Mouse (Mus musculus) forebrain, embryonic 14.5 days (tissue): ENCODE data around the gene Pole3. TPM values are rescaled to one million over a fixed set of nuclear protein-coding genes. Genes with fewer than 3 reads are reported as not detected.
A peak's percentile ranks its signal among the peaks of the same experiment; 100 is the strongest.

Experiments
- ATAC-seq: fragments of 200-750 bp; cut with Nextera tagmentation; 2 replicates; pipeline ENCODE4 v1.8.0; 2017; ENCODE audit warnings: mild to moderate bottlenecking, moderate library complexity
- DNase-seq: peaks from one replicate; pipeline ENCODE4 v3.0.0-alpha.2; 2015; ENCODE audit warnings: low spot score
- H3K27ac ChIP-seq: fragments of 300-500 bp; sonication (generic); 2 replicates; pipeline ENCODE4 v1.5.1; 2014; ENCODE audit warnings: low read depth, mild to moderate bottlenecking, control low read depth, low read length, moderate library complexity
- H3K27me3 ChIP-seq: fragments of 300-500 bp; sonication (generic); replicated peaks from 2 replicates; pipeline ENCODE4 v1.6.1; 2014; ENCODE audit warnings: low read length, control low read depth, mixed read lengths; ENCODE audit not compliant: control insufficient read depth, insufficient read depth
- H3K36me3 ChIP-seq: fragments of 300-500 bp; sonication (generic); 2 replicates; pipeline ENCODE4 v1.6.1; 2014; ENCODE audit warnings: low read length, control low read depth; ENCODE audit not compliant: control insufficient read depth, insufficient read depth
- H3K4me1 ChIP-seq: fragments of 300-500 bp; sonication (generic); 2 replicates; pipeline ENCODE4 v1.6.1; 2014; ENCODE audit warnings: antibody characterized with exemption, low read length, control low read depth; ENCODE audit not compliant: control insufficient read depth, insufficient read depth
- H3K4me2 ChIP-seq: fragments of 300-500 bp; sonication (generic); 2 replicates; pipeline ENCODE4 v1.6.1; 2014; ENCODE audit warnings: mild to moderate bottlenecking, control low read depth, low read length
- H3K4me3 ChIP-seq: fragments of 300-500 bp; sonication (generic); 2 replicates; pipeline ENCODE4 v1.5.1; 2014; ENCODE audit warnings: low read depth, low read length, control low read depth
- H3K9ac ChIP-seq: fragments of 300-500 bp; sonication (generic); 2 replicates; pipeline ENCODE4 v1.6.1; 2014; ENCODE audit warnings: mild to moderate bottlenecking, low read length, control low read depth, moderate library complexity
- H3K9me3 ChIP-seq: fragments of 300-500 bp; sonication (generic); replicated peaks from 2 replicates; pipeline ENCODE4 v1.6.1; 2016; ENCODE audit warnings: low read length, control low read depth, mixed read lengths; ENCODE audit not compliant: control insufficient read depth
- WGBS: fragments of 180-500 bp; shearing (Covaris S2); extraction: QIAGEN DNeasy Blood & Tissue Kit; methylation state at CpG from one replicate; pipeline ENCODE4 v1.1.7; 2014; 5-methylcytosine and 5-hydroxymethylcytosine counted together
- polyA plus RNA-seq: library from polyadenylated mRNA; unstranded; fragments of >200 nt; fragmentation: Nextera tagmentation; extraction: Ambion mirVana; gene quantifications from 2 replicates; pipeline ENCODE4 v1.2.1, GENCODE M21; 2014

The Pole3 gene
- polyA plus RNA-seq, 1 experiment from 2014 or later: 80.3 TPM

DNA sequence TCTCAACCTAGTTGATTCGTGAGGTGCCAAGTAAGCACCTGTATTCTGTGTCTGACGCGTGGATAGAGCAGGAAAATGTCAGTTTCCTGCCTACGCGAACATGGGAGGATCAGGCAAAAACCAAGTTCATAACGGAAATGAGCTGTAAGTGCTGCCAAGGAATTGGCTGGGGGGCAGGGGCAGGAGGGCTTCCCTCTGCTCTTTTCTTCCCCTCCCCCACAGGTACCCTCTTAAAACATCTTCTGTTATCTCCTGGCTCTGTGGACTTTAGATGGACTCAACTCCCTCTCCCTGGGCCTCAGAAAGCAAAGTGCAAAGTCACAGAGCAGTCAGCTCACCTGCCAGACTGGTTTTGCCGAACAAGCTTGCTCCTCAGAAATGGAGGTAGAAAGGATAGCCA, 21.9 kb downstream of the Pole3 start:
- DNase-seq (no peak), ATAC-seq (no peak)
- no peak overlapping the region for H3K9ac ChIP-seq
- H3K4me2 ChIP-seq: no peak overlapping the region
- 0 out of 2 replicates have a peak, but pooled peaks cover 3% of the 10 kb centered on the region for H3K4me1 ChIP-seq
- H3K27ac ChIP-seq: no peak overlapping the region
- no peak overlapping the region for H3K4me3 ChIP-seq
- no peaks in the 10 kb centered on the region for H3K9me3 ChIP-seq
- H3K36me3 ChIP-seq: peaks cover 15% of the 10 kb centered on the region; the same call in 1 of the 2 replicates
- no peaks in the 10 kb centered on the region for H3K27me3 ChIP-seq
- WGBS: 84% methylated on average over 7 of the region's 7 CpGs

DNA sequence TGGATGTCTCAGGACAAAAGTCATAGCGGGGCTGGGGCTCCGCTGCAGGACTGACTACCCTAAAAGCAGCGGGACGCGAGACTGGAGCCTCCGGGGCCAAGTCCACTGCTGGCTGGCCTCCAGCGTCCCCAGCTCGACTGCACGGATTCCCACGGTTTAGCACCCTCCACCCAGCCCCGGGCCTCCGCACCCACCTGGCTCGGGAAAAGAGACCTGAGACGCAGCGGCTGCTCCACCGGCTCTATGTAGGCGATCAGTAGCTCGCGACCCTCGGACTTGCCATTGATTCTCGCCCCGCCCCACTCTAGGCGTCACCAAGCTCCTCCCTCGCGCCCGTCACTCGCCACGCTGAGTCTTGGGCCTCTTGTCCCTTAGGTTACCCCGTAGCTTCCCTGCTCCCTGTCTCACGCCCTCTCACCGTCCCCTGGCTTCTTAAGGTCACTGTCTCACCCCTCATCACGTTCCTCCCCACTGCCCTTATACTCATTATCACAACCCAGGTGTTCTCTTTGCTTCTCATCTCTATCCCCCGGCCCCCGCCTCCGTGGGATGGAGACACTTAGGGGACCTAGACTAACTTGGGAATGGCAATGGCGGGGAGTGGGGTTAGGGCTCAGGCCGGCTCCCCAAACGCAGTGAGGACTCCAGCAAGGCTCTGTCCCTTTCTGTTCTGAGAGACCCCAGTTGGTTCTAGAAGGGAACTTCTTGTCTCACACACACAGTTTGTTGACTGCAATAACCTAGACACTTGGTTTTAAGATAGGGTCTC, 22.7 kb downstream of the Pole3 start:
- peak overlapping the region; percentile 66 for H3K4me3 ChIP-seq
- H3K9ac ChIP-seq: peak overlapping the region; percentile 69
- 0 out of 2 replicates have a peak, but pooled peaks cover 12% of the 10 kb centered on the region for H3K36me3 ChIP-seq
- DNase-seq (peak; percentile 92), ATAC-seq (peak; percentile 98)
- H3K9me3 ChIP-seq: no peaks in the 10 kb centered on the region
- no peak overlapping the region; the same call in 1 of the 2 replicates for H3K27ac ChIP-seq
- WGBS: 2% methylated on average over 37 of the region's 38 CpGs
- H3K27me3 ChIP-seq: no peaks in the 10 kb centered on the region
- 0 out of 2 replicates have a peak, but pooled peaks cover 3% of the 10 kb centered on the region for H3K4me1 ChIP-seq
- peak overlapping the region; percentile 71 for H3K4me2 ChIP-seq

DNA sequence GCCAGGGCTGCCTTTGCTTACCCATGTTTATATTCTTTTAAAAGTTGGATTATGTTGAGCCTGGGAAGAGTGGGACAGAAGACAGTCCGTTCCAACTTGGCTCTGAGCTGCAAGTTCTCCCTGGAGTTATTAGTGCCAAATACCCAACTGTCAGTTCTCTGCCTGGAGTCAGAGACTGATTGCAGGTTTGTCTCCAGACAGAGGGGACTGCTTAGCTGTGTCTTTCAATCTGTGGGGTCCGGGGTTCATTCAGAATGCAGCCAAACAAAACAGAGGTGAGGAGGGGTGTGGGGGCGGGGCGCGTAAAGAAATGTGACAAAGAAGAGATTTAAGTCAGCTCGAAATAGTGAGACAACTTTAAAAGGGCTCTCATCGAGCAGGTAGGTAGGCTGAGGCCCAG, 23.3 kb downstream of the Pole3 start:
- Histone ChIP-seq H3K27ac (no peak overlapping the region; the same call in 1 of the 2 replicates), H3K4me3 (peak overlapping the region; percentile 66), H3K27me3 (no peaks in the 10 kb centered on the region), H3K9ac (peak overlapping the region; percentile 69), H3K4me2 (peak overlapping the region; percentile 71), H3K4me1 (0 out of 2 replicates have a peak, but pooled peaks cover 3% of the 10 kb centered on the region), H3K36me3 (0 out of 2 replicates have a peak, but pooled peaks cover 12% of the 10 kb centered on the region), H3K9me3 (no peaks in the 10 kb centered on the region)
- ATAC-seq (peak; percentile 28), DNase-seq (no peak)
- WGBS: 3% methylated on average over 7 of the region's 7 CpGs

DNA sequence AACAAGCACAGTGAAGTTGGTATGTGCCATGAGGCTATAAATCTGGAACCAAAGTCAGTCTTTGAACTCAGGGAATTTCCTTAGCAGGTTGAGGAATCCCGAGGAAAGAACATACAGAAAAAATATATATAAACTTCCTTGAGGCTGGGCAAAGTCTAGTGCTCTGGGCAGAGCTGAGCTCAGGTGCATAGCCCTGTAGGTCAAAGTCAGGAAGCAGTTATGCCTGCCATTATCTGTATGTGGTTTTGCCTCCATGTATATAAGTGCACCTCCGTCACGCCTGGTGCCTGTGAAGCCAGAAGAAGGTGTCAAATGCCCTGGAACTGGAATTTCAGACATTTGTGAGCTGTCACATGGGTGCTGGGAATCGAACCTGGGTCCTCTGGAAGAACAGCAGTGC, 24.1 kb downstream of the Pole3 start:
- DNase-seq (no peak), ATAC-seq (no peak)
- 0 out of 2 replicates have a peak, but pooled peaks cover 12% of the 10 kb centered on the region for H3K36me3 ChIP-seq
- no peak overlapping the region for H3K9ac ChIP-seq
- H3K27ac ChIP-seq: no peak overlapping the region
- WGBS: 88% methylated on average over 4 of the region's 4 CpGs
- H3K4me3 ChIP-seq: no peak overlapping the region
- H3K9me3 ChIP-seq: no peaks in the 10 kb centered on the region
- no peaks in the 10 kb centered on the region for H3K27me3 ChIP-seq
- 0 out of 2 replicates have a peak, but pooled peaks cover 3% of the 10 kb centered on the region for H3K4me1 ChIP-seq
- no peak overlapping the region for H3K4me2 ChIP-seq

DNA sequence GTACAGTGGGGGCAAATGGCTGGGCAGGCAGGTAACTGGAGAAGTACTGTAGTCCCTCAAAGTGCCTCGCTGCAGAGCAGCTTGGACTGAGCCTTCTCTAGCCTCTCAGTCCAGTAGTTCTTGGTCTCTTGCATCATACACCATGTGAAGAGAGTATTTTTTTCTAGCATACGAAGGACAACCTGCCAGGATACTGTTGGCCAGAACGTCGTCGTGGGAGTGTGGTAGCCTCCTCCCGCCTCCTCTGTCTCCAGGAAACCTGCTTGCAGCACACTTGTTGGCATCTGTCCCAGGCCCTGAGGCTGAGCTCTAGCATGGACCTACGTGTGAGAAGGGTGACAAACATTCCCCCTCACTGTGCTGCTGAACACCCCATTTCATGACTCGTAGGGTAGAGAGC, 28.1 kb downstream of the Pole3 start:
- Histone ChIP-seq H3K4me1 (0 out of 2 replicates have a peak, but pooled peaks cover 3% of the 10 kb centered on the region), H3K4me2 (no peak overlapping the region), H3K27ac (no peak overlapping the region), H3K9me3 (no peaks in the 10 kb centered on the region), H3K9ac (no peak overlapping the region), H3K4me3 (no peak overlapping the region), H3K27me3 (no peaks in the 10 kb centered on the region), H3K36me3 (0 out of 2 replicates have a peak, but pooled peaks cover 12% of the 10 kb centered on the region)
- no peak for DNase-seq
- 55% methylated on average over 8 of the region's 8 CpGs for WGBS
- no peak for ATAC-seq

DNA sequence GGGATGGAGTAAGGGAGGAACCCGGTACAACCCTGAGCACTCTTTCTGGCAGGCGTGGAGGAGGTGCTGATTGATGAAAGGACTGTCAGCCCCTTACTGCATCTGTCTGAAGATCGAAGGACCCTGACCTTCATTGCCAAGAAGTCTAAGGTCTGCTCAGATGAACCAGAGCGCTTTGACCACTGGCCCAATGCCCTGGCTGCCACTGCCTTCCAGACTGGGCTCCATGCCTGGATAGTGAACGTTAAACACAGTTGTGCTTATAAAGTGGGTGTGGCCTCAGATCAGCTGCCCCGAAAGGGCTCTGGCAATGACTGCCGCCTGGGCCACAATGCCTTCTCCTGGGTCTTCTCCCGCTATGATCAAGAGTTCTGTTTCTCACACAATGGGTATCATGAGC, 28.9 kb downstream of the Pole3 start:
- Histone ChIP-seq H3K36me3 (0 out of 2 replicates have a peak, but pooled peaks cover 12% of the 10 kb centered on the region), H3K27me3 (no peaks in the 10 kb centered on the region), H3K4me3 (no peak overlapping the region), H3K9me3 (no peaks in the 10 kb centered on the region), H3K4me1 (no peaks in the 10 kb centered on the region), H3K4me2 (no peak overlapping the region), H3K9ac (no peak overlapping the region), H3K27ac (no peak overlapping the region)
- WGBS: 85% methylated on average over 8 of the region's 8 CpGs
- DNase-seq (no peak), ATAC-seq (no peak)

DNA sequence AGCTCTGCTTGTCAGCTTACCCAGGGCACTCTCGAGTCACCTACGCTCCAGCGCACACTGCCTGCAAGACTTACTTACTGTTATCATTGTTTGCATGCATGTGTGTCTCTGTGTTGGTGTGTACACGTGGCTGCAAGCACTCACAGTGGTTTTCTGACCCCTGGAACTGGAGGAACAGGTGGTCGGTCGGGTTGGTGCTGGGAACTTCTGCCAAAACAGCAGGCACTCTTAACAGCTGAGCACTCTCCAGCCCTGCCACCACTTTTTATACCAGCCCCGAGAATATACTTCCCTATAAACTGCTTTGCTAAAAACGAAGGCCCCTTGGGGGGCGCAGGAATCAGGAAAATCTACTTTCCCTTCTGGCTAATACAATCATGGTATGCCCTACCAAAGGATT, 30.6 kb downstream of the Pole3 start:
- H3K27me3 ChIP-seq: no peaks in the 10 kb centered on the region
- no peak overlapping the region for H3K4me2 ChIP-seq
- H3K4me1 ChIP-seq: no peaks in the 10 kb centered on the region
- 75% methylated on average over 9 of the region's 9 CpGs for WGBS
- H3K9ac ChIP-seq: no peak overlapping the region
- no peak overlapping the region for H3K4me3 ChIP-seq
- no peak for ATAC-seq
- no peak overlapping the region for H3K27ac ChIP-seq
- DNase-seq: no peak
- H3K36me3 ChIP-seq: 0 out of 2 replicates have a peak, but pooled peaks cover 9% of the 10 kb centered on the region
- H3K9me3 ChIP-seq: no peaks in the 10 kb centered on the region

DNA sequence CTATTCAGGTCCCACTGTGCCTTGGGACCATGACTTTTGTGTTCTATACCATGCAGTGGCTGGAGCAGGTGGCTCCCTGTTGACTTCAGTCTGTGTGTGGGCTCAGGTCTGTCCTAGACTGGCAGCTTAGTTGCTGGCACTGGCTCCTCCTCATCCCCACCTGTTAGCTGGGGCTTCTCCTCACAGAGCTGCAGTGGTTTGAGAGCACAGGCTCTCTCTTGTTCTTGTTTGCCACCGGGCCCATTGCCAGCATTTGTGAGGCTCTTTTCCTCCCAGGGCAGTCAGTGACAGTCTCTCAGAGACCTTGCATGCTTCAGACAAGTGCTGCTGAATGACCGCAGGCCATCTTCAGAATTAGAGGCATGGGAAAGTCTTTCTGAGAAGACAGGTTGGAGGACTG, 32.2 kb downstream of the Pole3 start:
- WGBS: 85% methylated on average over 2 of the region's 2 CpGs
- no peaks in the 10 kb centered on the region for H3K36me3 ChIP-seq
- no peak for ATAC-seq

DNA sequence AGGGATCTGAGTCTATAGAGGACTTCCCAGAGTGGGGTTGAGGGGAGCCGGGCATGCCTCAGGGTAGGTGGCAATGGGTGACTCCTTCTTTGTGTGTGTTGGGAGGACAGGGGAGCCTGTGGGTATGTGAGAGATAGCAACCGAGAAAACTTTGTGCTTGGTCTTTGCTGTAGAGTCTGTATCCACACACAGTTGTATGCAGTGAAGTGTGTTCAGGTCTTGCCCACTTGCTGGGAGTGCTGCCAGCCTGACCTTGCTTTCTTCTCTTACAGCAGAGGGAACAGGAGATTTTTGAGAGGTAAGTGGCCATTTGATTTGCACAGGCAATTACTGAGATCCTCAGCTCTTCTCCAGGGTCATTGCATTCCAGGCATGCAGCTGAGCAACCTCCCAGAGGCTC, 37.0 kb downstream of the Pole3 start:
- H3K4me3 ChIP-seq: no peak overlapping the region
- 84% methylated on average over 2 of the region's 2 CpGs for WGBS
- ATAC-seq: no peak
- no peak overlapping the region for H3K9ac ChIP-seq
- no peaks in the 10 kb centered on the region for H3K27me3 ChIP-seq
- no peaks in the 10 kb centered on the region for H3K4me1 ChIP-seq
- no peaks in the 10 kb centered on the region for H3K9me3 ChIP-seq
- H3K4me2 ChIP-seq: no peak overlapping the region
- H3K36me3 ChIP-seq: no peaks in the 10 kb centered on the region
- DNase-seq: no peak
- no peak overlapping the region for H3K27ac ChIP-seq

More for the DNA sequence above, 32.2 kb downstream of the Pole3 start:
- Histone ChIP-seq H3K27ac (no peak overlapping the region), H3K9ac (no peak overlapping the region), H3K4me1 (no peaks in the 10 kb centered on the region), H3K9me3 (no peaks in the 10 kb centered on the region), H3K4me3 (no peak overlapping the region), H3K4me2 (no peak overlapping the region), H3K27me3 (no peaks in the 10 kb centered on the region)
- DNase-seq: no peak
